Mouse (Mus musculus) adrenal gland (tissue): ENCODE measurements around the gene Gm21440.
"Not testable (repeated sequence)": the region's sequence is repeated elsewhere in the genome, so short reads cannot be mapped to it uniquely, and the experiment has no call there.

Source experiments
- intact Hi-C: fragments of 180-260 bp; cut with DNase I; formaldehyde crosslinking; loops from one replicate; pipeline ENCODE4 v1.15.1; 2025
- long read RNA-seq, 2 experiments: library from polyadenylated mRNA; unstranded; transcript quantifications; one replicate each; pipeline ENCODE4 v2.0.0; 2020; ENCODE audit warnings: borderline replicate concordance in 1 of 2; ENCODE audit not compliant: insufficient replicate concordance in 1 of 2

Gm21440 gene
- long read RNA-seq, experiment 1, result 0 reads
- long read RNA-seq, experiment 2, result 0 reads

GRCm38 (mm10) chrY:13252091-13252490, at the start of gene Gm21440, which contains the start of gene Gm21454:
Gene Gm21440, plus strand, starts transcription at chrY:13252391.
Gene Gm21454, plus strand, starts transcription at chrY:13252442.
- intact Hi-C loops, result not testable (repeated sequence)

- intact Hi-C loops, result not testable (repeated sequence)
Measured at GRCm38 (mm10) chrY:13223828-13224227, 28.4 kb upstream of the Gm21440 start, which contains the start of gene Gm21828. Gene Gm21828, minus strand, starts transcription at chrY:13223928.
